Mouse (Mus musculus) liver, embryonic 14.5 days (tissue): ENCODE results near the gene Tlnrd1.

Source experiments
- CTCF ChIP-seq: IDR thresholded peaks from 2 replicates; pipeline ENCODE4 v1.5.1; 2016; ENCODE audit warnings: antibody characterized with exemption, low read depth, control low read depth
- EP300 ChIP-seq: IDR thresholded peaks from 2 replicates; pipeline ENCODE4 v1.6.1; 2016; ENCODE audit warnings: antibody characterized with exemption, low read depth

DNA sequence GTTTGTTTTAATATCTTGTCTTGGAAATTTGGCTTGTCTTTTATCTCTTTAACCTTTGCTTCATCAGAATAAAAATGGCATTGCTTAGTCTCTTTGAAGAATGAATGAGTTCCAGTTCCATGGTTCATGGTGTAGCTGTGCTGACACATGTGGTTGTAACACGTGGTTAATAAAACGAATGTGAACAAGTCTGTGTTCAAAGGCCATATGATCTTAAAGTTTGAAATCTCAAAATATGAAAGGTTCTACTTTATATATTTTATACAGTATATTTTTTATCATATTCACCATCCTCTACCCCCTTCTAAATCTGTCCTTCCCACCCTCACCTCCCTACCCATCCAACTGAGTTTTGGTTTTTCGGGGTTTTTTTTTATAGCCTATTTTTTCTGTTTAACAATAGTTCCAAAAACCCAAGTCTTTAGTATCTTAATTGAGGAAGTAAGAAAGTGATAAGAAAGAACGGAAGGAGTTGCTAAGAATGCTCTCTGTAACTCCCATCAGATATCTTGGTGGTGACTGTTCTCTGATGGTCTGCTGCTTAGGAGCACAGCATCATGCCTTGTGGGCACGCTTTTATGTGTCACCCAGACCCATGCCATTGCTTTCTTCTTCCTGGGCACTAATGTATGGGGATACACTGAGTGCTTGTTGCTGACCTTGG, 12.1 kb upstream of the Tlnrd1 start:
- no peak for TF ChIP-seq CTCF
- TF ChIP-seq EP300, result no peak
